In the genomic region with DNA sequence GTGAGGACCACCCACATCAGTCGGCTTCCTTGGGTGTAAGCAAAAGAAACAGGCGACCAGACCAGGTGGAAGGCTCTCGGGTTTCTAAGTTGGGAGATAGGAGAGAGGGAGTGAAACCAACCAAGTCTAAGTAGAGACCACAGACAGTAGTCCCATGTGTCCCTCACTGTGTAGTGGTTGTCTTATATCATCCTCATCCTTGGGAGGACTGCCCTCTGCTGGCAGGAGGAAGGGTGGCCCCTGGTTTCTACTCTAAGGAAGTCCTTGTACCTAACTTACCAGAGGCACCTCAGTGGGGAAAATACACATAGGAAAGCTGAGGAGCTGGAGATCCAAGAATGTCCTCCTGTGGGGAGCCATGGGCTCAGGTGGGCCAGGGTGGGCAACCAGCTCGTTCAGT, we compare ENCODE assay signal across 7 mouse cellular contexts. TPM values are rescaled to one million over a fixed set of nuclear protein-coding genes. Genes with fewer than 3 reads are reported as not detected.
DNase-seq lines count a peak whose midpoint lies in the region.

No protein-coding gene starts in this region.

- peak; percentile 25 for DNase-seq in CD4-positive helper T cell, adult 2 months (ENCODE audit: low read depth, low spot score)
- peak; percentile 63 for DNase-seq in MN1 (ENCODE audit: low spot score)
- peak; percentile 35 to 65 for DNase-seq in cerebellum, postnatal 25 days
- peak; percentile 68 for DNase-seq in heart, postnatal 4 days
- DNase-seq in layer of hippocampus, adult 18-20 months (ENCODE audit: low spot score in 2 of 2): peak; percentile 35 to 78
- DNase-seq in lung, postnatal 10 days: peak; percentile 69
- peak; percentile 46 for DNase-seq in right cerebral cortex, postnatal 4 days

RNA-seq across cellular contexts. Expression of a gene that starts 23.8 kb away (rescaled TPM):
- total RNA-seq in heart, postnatal 4 days (2021): not detected
- not detected for total RNA-seq in layer of hippocampus, adult 18-20 months (2021)

RNA-seq across cellular contexts. Expression of a gene that starts 44.5 kb away (rescaled TPM):
- under 1 TPM; 0.14 to 0.18 TPM for total RNA-seq in heart, postnatal 4 days (2021)
- total RNA-seq in layer of hippocampus, adult 18-20 months (2021): not detected

Comparison
In these comparisons a context has a peak if more than half of its experiments do, and no peak if none do; other contexts are left out.
1. Peak in every context shown above with its lines: DNase-seq.